Mouse (Mus musculus) forebrain, embryonic 11.5 days (tissue): ENCODE results near the gene Tnfsf9. TPM values are rescaled to one million over a fixed set of nuclear protein-coding genes. Genes with fewer than 3 reads are reported as not detected.

Experiments
- polyA plus RNA-seq: library from polyadenylated mRNA; unstranded; fragments of >200 nt; fragmentation: Nextera tagmentation; extraction: Ambion mirVana; gene quantifications from 2 replicates; pipeline ENCODE4 v1.2.1, GENCODE M21; 2014

The Tnfsf9 gene
- polyA plus RNA-seq, 1 experiment from 2014 or later, result 10.9 TPM

Other genes starting within 250 kb of the Tnfsf9 start
- gene Acsbg2, start 230.9 kb upstream of the Tnfsf9 start, polyA plus RNA-seq, result not detected in 2 replicates
- gene 1700061G19Rik, start 229.8 kb upstream of the Tnfsf9 start, polyA plus RNA-seq, result 0.53 and 0.57 TPM in 2 replicates
- 56.7 and 57.2 TPM in 2 replicates for gene Mllt1, start 169.9 kb upstream of the Tnfsf9 start, polyA plus RNA-seq
- not detected in 2 replicates for gene Acer1, start 123.2 kb upstream of the Tnfsf9 start, polyA plus RNA-seq
- 151 and 166 TPM in 2 replicates for gene Clpp, start 115.0 kb upstream of the Tnfsf9 start, polyA plus RNA-seq
- 29.3 and 34.8 TPM in 2 replicates for gene Alkbh7, start 108.0 kb upstream of the Tnfsf9 start, polyA plus RNA-seq
- 0.76 TPM in 1 of 2 replicates, not detected in the other for gene Pspn, start 105.3 kb upstream of the Tnfsf9 start, polyA plus RNA-seq
- 77.3 and 82.7 TPM in 2 replicates for gene Gtf2f1, start 94.0 kb upstream of the Tnfsf9 start, polyA plus RNA-seq
- 0.27 and 0.39 TPM in 2 replicates for gene Gm17949, start 93.9 kb upstream of the Tnfsf9 start, polyA plus RNA-seq
- gene Khsrp, start 73.8 kb upstream of the Tnfsf9 start, polyA plus RNA-seq, result 62.9 and 67.6 TPM in 2 replicates
- gene Slc25a41, start 63.7 kb upstream of the Tnfsf9 start, polyA plus RNA-seq, result not detected in 2 replicates
- gene Crb3, start 46.2 kb upstream of the Tnfsf9 start, polyA plus RNA-seq, result 1.5 and 1.9 TPM in 2 replicates
- gene Slc25a23, start 45.5 kb upstream of the Tnfsf9 start, polyA plus RNA-seq, result 19.9 and 21.5 TPM in 2 replicates
- 4.6 and 5.7 TPM in 2 replicates for gene Dennd1c, start 26.8 kb upstream of the Tnfsf9 start, polyA plus RNA-seq
- 81.6 and 99.7 TPM in 2 replicates for gene Tubb4a, start 17.5 kb upstream of the Tnfsf9 start, polyA plus RNA-seq
- gene Cd70, start 44.5 kb downstream of the Tnfsf9 start, polyA plus RNA-seq, result not detected in 2 replicates
- gene Tnfsf14, start 88.9 kb downstream of the Tnfsf9 start, polyA plus RNA-seq, result 0.13 and 0.19 TPM in 2 replicates
- gene C3, start 122.8 kb downstream of the Tnfsf9 start, polyA plus RNA-seq, result not detected in 2 replicates
- gene Gpr108, start 143.1 kb downstream of the Tnfsf9 start, polyA plus RNA-seq, result 22.3 and 22.8 TPM in 2 replicates
- gene Trip10, start 144.1 kb downstream of the Tnfsf9 start, polyA plus RNA-seq, result 31.1 and 32.5 TPM in 2 replicates
- 1.4 TPM in 2 replicates for gene Vav1, start 173.8 kb downstream of the Tnfsf9 start, polyA plus RNA-seq